Comparison of ENCODE assay signal across 8 mouse cellular contexts in genomic region chr4:62663348-62663747, GRCm38 (mm10).
DNase-seq lines count a peak whose midpoint lies in the region; ATAC-seq lines count a peak whose summit lies in the region.

No protein-coding gene starts in this region.

- H3K36me3 ChIP-seq in heart, embryonic 10.5 days, result peaks cover 6% of the 10 kb centered on the region; the same call in 1 of the 2 replicates
- H3K36me3 ChIP-seq in midbrain, embryonic 15.5 days (replicated peaks), result no peaks in the 10 kb centered on the region

- H3K9me3 ChIP-seq in heart, embryonic 10.5 days, result no peaks in the 10 kb centered on the region
- no peaks in the 10 kb centered on the region for H3K9me3 ChIP-seq in midbrain, embryonic 15.5 days

- peak overlapping the region; percentile 33 for H3K4me3 ChIP-seq in heart, embryonic 10.5 days
- no peak overlapping the region for H3K4me3 ChIP-seq in midbrain, embryonic 15.5 days

- WGBS in heart, embryonic 10.5 days, result 2% methylated on average over 6 of the region's 6 CpGs
- WGBS in midbrain, embryonic 15.5 days, result 6% methylated on average over 6 of the region's 6 CpGs

- peaks cover 7% of the 10 kb centered on the region; the same call in 1 of the 2 replicates for H3K27me3 ChIP-seq in heart, embryonic 10.5 days (ENCODE audit: insufficient read depth, poor library complexity, severe bottlenecking)
- no peaks in the 10 kb centered on the region for H3K27me3 ChIP-seq in midbrain, embryonic 15.5 days (replicated peaks)

- intact Hi-C loops in heart, postnatal 25 days (cut with DNase I), result loop anchor here (2.0 kb wide), 1 partner anchor 29 kb away; no protein-coding TSS in a partner anchor

- H3K4me2 ChIP-seq in midbrain, embryonic 15.5 days, result no peak overlapping the region

- H3K4me1 ChIP-seq in heart, embryonic 10.5 days, result peaks cover 57% of the 10 kb centered on the region
- peaks cover 28% of the 10 kb centered on the region for H3K4me1 ChIP-seq in midbrain, embryonic 15.5 days

- peak; percentile 86 for ATAC-seq in midbrain, embryonic 15.5 days (replicated peaks)
- ATAC-seq in cerebellum, adult (ENCODE audit: insufficient number of reproducible peaks, low FRiP score, low TSS enrichment), result no peak

- peak overlapping the region; percentile 90 for H3K27ac ChIP-seq in heart, embryonic 10.5 days
- H3K27ac ChIP-seq in midbrain, embryonic 15.5 days, result peak overlapping the region; percentile 53; the same call in 1 of the 2 replicates

- H3K9ac ChIP-seq in midbrain, embryonic 15.5 days, result no peak overlapping the region

- DNase-seq in heart, adult 11 months, result peak; percentile 98
- DNase-seq in heart, postnatal 25 days (ENCODE audit: low spot score), result no peak
- peak; percentile 65 for DNase-seq in ZHBTc4 (ENCODE audit: low read depth, low spot score)
- DNase-seq in heart, embryonic 10.5 days (ENCODE audit: low spot score), result peak; percentile 87
- DNase-seq in kidney, postnatal 36 days, result peak; percentile 34 to 35
- DNase-seq in cerebellum, adult 9-10 months, result no peak

Comparison
In these comparisons a context has a peak if more than half of its experiments do, and no peak if none do; other contexts are left out.
1. DNase-seq: peak in heart, adult 11 months (single experiment), ZHBTc4 (single experiment), heart, embryonic 10.5 days (single experiment) and kidney, postnatal 36 days (2 of 2); none in heart, postnatal 25 days (single experiment) and cerebellum, adult 9-10 months (single experiment).